Mouse (Mus musculus): ENCODE measurements around the gene 4930518I15Rik. TPM values are rescaled to one million over a fixed set of nuclear protein-coding genes. Genes with fewer than 3 reads are reported as not detected.

Gene 4930518I15Rik
- polyA plus RNA-seq, 1 experiment from 2014 or later, result 9.2 TPM

GRCm38 (mm10) chr2:156806886-156807285 is 50.9 kb downstream of the 4930518I15Rik start:
- Histone ChIP-seq H3K9ac (no peak overlapping the region), H3K27ac (no peak overlapping the region), H3K36me3 (no peaks in the 10 kb centered on the region), H3K9me3 (no peaks in the 10 kb centered on the region), H3K27me3 (no peaks in the 10 kb centered on the region), H3K4me2 (no peak overlapping the region), H3K4me1 (peaks cover 5% of the 10 kb centered on the region; the same call in 1 of the 2 replicates), H3K4me3 (no peak overlapping the region)
- WGBS, result 59% methylated on average over 6 of the region's 6 CpGs
- ATAC-seq (ENCODE audit: insufficient number of reproducible peaks, low FRiP score, low TSS enrichment, low read depth), result no peak

Other genes starting within 250 kb of the 4930518I15Rik start
- 83.7 and 86.5 TPM in 2 replicates for gene Dlgap4, start 244.2 kb downstream of the 4930518I15Rik start, polyA plus RNA-seq (2015; fragmentation: Nextera tagmentation; extraction: Ambion mirVana)
- gene Myl9, start 82.5 kb downstream of the 4930518I15Rik start, polyA plus RNA-seq (2015; fragmentation: Nextera tagmentation; extraction: Ambion mirVana), result 219 and 273 TPM in 2 replicates
- gene Tgif2, start 17.9 kb downstream of the 4930518I15Rik start, polyA plus RNA-seq (2015; fragmentation: Nextera tagmentation; extraction: Ambion mirVana), result 49.2 and 52.7 TPM in 2 replicates
- 134 and 157 TPM in 2 replicates for gene Rab5if, start 5.2 kb upstream of the 4930518I15Rik start, polyA plus RNA-seq (2015; fragmentation: Nextera tagmentation; extraction: Ambion mirVana)
- gene Sla2, start 29.2 kb upstream of the 4930518I15Rik start, polyA plus RNA-seq (2015; fragmentation: Nextera tagmentation; extraction: Ambion mirVana), result 0.46 and 0.63 TPM in 2 replicates
- 52.2 and 54.0 TPM in 2 replicates for gene Ndrg3, start 134.1 kb upstream of the 4930518I15Rik start, polyA plus RNA-seq (2015; fragmentation: Nextera tagmentation; extraction: Ambion mirVana)
- 29.5 and 31.6 TPM in 2 replicates for gene Dsn1, start 149.2 kb upstream of the 4930518I15Rik start, polyA plus RNA-seq (2015; fragmentation: Nextera tagmentation; extraction: Ambion mirVana)
- gene Soga1, start 221.3 kb upstream of the 4930518I15Rik start, polyA plus RNA-seq (2015; fragmentation: Nextera tagmentation; extraction: Ambion mirVana), result 2.3 and 2.9 TPM in 2 replicates
- not detected in 2 replicates for gene Tldc2, start 229.1 kb upstream of the 4930518I15Rik start, polyA plus RNA-seq (2015; fragmentation: Nextera tagmentation; extraction: Ambion mirVana)